Mouse (Mus musculus) adrenal gland, postnatal 14 days (tissue): ENCODE measurements around the gene Man2b2. TPM values are rescaled to one million over a fixed set of nuclear protein-coding genes. Genes with fewer than 3 reads are reported as not detected.

Source experiments
- DNase-seq: peaks from one replicate; pipeline ENCODE4 v3.0.0; 2021; ENCODE audit warnings: mixed read lengths
- long read RNA-seq, 2 experiments: library from polyadenylated mRNA; stranded (forward); transcript quantifications; one replicate each; pipeline ENCODE4 v2.0.0; 2021
- total RNA-seq: library from RNA; stranded (reverse); gene quantifications from 2 replicates; pipeline ENCODE4 v1.2.3, GENCODE M21; 2021

Man2b2 gene
- total RNA-seq, result 39.1 and 41.4 TPM in 2 replicates
- long read RNA-seq, experiment 1, transcript Man2b2-201 (19 exons, 3,330 nt), result major isoform, 35 of 48 reads
- long read RNA-seq, experiment 1, partial matches to known transcripts, result 9 of 48 reads
- long read RNA-seq, experiment 1, other reads (novel, unspliced or antisense), result 4 of 48 reads
- long read RNA-seq, experiment 2, transcript Man2b2-201 (19 exons, 3,330 nt), result major isoform, 18 of 27 reads
- long read RNA-seq, experiment 2, partial matches to known transcripts, result 9 of 27 reads
- long read RNA-seq, experiment 2, other reads (novel, unspliced or antisense), result 0 of 27 reads

DNA sequence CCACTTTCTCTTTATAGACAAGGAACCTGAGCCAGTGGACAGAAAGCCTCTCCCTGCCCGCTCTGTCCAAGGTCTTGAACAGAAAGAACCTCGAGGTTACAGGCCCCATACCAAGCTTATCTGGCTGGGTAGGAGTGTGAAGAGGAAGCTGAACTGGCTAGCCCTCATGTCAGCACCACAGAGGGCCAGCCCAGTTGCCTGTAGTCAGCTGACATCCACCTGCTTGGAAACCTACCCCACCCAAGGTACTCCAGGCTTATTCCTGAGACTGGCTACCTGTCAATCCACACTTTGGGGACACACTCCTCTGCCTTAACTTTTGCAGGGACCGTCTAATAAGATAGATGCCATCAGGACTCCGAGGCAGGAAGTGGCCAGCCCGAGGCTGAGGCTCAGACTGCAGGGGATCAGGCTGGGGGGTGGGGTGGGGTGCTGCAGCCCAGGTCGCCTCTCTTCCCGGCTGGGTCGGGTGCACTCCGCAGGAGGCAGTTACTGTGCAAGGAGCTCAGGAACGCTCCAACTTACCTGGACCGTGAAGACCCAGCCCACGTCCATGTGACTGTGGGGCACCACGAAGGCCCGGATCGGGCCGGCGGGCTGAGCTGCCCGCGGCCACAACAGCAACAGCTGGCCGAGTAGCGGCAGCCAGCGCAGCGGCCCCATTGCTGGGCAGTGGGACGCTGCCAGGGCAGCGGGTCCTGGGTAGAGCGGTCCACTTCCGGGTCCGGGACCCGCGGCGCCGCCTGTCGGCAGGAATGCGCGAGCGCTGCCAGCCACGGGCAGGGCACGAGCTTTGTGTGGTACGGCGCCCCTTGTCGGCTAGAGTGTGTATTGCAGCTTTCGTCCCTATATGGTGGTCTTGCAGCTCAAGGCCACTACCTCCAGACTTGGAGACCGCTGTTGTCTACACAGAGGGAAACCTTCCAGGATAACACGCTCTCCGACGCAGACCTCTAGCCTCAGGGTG, at the start of gene Man2b2:
TSS of gene Man2b2 (minus strand) at position 741 of the 967 bp plus-strand sequence.
- DNase-seq, result peak; percentile 96

DNA sequence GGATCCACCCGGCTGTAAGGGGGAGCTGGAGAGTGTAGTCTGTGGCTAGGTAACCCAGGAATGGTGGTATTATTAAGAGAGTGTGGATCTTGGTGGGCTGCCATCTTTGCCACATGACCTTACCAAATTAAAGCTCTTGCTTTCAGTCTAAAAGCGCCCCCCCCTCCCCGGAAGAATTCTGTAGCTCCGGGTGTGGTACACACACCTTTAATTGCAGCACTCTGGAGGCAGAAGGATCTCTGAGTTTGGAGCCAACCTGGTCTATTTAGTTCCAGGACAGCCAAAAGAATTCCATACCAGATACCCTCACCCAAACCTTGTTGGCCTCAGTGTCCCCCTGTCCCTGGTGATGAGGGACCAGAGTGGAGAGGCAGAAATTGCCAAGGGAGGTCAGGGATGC, 48.3 kb upstream of the Man2b2 start:
- no peak for DNase-seq

DNA sequence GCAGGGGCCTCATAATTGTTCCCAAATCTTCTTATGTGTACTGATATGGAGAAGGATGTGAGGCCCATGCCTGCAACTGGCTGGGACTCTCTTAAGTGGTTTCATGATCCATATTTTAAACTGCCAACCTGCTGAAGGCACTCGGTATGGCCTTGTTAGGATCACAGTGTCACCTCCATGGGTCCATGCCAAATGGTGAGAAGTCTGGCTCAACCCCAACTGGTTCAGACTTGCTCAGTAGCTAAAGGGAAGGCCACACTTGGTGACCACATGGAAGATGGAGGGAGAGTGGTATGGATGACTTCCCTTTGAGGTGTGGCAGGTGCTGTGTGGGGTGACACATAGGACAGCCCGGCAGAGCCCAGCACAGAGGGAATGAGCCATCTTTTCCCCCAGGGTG, 47.2 kb upstream of the Man2b2 start:
- DNase-seq, result no peak

DNA sequence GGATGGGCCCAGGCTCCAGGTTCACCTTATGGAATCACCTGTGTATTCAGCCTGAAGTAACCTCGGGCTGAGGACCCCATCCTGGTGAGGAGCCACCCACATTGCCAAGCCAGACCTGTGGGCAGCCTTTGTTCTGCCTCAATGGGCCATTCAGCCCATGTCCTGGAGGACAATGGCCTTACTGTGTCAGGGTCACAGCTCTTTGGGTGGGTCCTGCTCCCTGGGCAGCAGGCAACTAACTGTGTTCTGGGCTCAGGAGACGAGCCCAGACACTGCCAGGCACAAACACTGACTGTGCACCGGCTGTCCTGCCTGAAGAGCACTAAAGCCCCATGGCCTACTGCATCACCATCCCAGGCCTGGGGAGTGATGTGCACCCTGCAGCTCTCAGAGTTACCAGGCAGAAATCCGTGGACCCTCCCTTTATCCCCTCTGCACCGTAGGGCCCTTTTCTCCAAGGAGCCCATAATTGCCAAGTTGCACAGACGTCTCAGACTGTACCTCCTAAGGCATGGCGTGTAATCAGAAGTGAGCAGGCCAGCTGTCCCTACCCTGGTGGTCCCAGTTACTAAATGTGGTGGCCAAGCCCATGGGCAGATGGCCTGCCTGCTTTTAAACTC, 46.4 kb upstream of the Man2b2 start:
- DNase-seq, result no peak

DNA sequence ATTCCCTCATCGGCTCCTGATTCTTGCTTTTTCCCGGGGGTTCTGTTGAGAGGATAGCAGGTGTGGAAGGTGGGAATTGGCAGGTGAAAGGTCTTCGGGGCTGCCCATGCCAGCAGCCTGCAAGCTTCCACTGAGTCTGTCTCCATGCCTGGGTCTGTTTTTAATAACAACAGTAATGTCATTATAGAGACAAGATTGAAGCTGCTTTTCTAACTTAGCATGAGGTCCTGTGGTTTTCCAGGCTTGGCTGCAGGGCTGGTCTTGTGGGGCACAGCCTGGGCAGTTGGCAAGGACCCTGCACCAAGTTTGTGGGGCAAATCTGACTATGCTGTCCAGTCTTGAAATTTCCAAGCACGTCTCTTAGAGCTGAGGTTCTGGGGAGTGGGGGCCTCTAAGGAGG, 45.5 kb upstream of the Man2b2 start:
- no peak for DNase-seq

DNA sequence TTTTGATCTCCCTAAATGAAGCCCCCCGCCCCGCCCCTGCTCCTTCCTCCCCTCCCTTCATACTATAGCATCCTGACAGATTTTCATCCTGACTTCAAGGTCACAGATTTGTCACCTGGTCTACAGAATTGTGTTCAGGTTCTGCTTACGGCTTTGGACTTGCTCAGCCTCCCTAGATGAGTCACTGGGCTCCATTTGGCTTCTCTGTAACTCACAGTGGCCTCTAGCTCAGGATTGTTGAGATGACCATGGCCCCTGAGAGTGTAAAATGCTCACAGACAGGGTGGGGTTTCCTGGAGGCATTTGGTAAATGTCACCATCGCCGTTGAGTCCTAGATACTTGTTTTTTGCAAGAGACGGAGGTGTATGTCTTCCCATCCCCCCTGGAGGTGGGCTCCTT, 40.5 kb upstream of the Man2b2 start:
- no peak for DNase-seq

DNA sequence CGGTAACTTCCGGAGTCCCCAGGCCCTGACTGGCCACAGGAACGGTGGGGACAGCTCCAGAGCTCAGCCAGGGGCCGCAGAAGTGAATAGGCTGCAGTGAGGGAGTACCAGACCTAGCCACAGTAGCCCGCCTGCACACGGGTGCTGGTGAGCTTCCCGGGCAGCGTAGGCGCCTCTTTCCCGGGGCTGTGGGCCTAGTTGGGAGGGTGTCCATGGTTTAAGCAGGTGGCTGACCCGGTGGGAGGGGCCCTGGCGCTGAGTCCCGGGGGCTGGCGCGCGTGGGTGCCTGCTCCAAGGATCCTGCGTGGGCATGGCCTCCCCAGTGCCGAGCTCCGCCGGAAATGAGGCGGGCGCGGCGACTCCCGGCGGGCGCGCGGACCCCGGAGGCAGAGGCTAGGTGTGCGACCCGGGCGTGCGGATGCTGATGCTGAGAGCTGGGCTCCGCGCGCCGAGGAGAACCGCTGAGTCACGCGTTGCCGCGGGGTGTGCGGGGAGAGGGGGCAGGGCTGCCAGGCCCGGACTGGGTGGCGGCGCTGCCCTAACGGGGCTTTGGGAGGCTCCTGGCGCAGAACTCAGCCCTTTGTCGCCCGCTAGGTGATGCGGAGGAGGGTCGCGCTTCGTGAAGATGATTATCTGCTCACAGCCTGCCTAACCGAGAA, 39.3 kb upstream of the Man2b2 start:
- peak; percentile 56 for DNase-seq

DNA sequence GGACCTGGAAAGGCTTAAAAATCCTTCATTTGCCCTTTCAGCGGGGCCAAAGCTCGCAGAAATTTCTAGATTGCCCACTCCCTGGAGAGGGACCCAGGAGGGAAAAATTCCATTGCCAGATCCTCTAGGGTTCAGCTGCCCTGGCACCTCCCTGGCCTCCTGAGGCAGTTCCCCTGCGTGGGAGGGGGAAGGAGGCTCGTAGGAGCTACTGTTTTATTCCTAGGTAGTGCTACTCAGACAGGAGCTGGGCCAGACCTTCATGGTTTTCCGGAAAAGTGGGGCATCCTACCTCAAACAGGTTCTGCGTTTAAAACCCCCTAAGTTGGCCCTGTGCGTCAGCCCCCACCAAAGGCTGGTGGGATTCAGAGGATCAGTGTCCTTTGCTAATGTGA, 38.7 kb upstream of the Man2b2 start:
- no peak for DNase-seq

DNA sequence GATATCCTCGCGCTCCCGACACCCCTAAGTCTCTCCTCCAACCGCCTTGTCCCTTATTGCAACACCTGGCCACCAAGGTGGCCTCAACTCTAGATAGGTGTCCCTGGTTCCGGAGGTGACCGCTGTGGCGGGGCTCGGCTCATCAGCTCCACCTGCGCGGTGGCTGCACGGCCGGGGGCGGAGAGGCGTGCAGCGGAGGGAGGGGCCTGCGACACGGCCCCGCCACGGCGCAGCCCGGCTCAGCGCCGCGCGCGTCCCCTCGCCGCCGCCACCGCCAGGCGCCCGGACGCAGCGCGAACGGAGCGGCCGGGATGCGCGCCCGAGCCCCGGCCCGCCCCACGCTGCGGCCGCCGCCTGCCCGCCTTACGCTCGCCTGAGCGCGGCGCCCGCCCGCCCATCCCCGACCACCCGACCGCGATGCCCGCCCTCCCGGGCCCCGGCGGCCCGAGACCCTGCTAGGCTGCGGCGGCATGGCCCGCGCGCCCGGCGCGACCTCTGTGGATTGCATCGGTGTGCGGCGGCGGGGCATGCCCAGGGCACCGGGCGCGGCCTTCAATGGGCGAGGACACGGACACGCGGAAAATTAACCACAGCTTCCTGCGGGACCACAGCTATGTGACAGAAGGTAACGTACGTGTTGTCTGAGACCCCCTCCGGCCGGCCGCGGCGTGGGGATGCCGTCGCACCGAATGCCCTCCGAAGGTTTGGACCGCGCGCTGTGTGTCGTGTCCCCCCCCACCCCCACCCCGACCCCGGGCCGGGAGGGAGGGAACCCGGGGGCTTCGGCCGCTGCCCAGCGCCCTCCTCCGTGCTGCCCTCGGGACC, 38.0 kb upstream of the Man2b2 start, which contains the start of gene Ppp2r2c:
TSS of gene Ppp2r2c (plus strand) at position 248 of the 825 bp plus-strand sequence.
- peak; percentile 16 for DNase-seq

DNA sequence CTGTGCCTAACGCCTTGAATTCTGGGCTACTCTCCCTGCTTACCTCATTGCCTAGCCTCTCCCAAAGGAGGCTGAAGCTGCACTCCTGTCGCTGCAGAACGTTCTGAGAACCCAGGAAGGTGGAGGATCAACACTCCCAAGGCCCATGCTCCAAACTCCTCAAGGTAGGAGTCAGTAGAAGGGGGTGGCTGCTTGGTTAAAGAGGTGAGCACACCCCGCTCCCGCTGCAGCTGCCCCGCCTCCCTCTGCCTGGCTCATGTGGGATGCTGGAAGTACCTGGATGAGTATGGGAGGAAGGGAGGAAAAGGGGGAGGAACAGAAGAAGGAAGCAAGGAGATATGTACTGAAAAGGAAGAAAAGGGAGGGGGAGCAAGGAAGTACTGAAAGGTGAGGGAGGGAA, 37.1 kb upstream of the Man2b2 start:
- DNase-seq, result no peak

DNA sequence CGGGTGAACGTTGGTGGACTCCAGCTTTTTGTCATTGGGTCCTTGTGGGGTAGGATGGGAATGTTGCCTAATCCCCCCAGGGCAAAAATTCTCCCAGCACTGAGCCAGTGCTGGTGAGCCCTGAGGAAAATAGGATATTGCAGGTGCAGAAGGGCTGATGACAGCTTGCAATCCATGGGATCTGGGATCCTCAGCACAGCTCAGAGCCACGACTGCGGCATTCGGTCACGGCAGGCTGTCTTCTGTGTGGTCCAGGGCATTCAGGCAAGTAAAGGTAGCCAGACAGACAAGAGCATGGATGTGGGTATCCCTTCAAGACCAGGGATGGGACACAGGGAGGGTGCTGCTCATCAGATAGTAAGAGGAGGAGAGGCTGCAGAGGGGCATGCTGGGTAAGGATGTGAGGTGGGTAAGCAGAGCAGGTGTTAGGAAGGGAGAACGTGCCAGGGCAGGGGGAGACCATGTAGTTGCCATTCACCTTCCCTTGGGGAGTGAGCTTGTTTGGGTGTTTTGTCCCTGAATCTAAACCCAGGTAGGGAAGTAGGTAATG, 36.3 kb upstream of the Man2b2 start:
- DNase-seq, result no peak

DNA sequence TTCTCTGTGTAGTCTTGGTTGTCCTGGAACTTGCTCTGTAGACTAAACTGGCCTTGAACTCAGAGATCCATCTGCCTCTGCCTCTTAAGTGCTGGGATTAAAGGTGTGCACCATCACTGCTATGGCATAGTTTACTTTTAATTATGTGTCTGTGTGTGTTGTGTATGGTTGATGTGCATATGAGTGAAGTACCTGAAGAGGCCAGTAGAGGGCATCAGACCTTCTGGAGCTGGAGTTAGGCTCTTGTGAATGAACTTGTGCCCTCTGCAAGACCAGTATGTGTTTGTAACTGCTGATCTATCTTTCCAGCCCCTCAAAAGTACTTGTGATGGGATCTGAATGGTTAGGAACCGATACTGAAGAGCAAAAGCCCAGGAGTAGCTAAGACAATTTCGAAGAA, 30.6 kb upstream of the Man2b2 start:
- DNase-seq, result no peak

DNA sequence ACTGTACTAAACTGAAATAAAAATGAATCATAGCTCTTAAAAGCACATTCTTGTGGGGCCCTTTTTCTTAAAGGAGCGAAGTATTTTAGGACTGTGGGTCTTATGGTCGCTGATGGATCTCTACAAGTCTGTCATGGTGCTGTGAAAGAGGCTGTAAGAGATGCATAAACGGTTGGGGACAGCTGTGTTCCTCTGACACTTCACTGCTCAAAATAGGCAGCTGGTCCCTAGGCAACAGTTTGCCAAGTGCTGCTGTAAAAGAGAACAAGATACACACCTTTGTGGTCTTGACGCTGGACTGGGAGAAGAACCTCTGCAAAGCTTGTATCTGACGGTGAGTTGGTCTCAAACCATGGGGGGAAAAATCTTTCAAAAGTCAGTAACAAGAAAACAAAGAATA, 27.1 kb upstream of the Man2b2 start:
- DNase-seq, result no peak

DNA sequence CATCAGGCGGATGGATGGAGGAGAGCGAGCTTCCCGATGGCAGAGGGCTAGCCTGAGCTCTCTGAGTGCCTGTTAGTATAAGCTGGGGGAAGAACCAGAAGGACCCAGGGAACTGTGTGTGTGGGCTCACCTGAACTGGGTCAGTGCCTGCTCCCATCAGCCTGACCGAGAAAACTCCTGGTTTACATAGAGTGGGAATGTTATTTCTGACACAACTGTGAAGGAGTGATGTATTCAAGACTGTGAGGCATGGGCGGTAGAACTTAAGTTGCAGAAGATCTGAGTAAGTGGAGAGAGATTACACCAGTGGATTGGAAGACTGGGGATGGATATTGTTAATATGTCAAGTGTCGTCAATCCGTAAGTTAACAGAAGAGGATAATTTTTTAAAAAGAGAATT, 26.1 kb upstream of the Man2b2 start:
- no peak for DNase-seq

DNA sequence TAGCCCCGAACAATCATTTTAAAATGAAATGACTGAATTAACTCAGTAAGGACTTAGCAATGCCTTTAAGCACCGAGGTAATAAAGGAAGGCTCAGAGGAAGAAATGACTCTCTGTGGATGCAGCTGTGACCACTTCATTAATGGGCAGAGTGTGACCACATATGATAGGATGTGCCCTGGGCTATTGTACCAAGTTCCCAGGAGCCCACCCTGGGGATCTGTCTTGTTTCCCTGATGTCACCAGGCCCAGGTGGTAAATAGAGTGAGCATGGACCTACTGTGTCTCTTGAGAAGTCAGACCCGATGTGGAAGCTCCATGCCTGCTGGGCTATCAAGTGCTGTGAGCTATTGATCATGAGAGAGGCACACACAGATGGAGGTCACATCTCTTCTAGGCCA, 24.7 kb upstream of the Man2b2 start:
- no peak for DNase-seq

DNA sequence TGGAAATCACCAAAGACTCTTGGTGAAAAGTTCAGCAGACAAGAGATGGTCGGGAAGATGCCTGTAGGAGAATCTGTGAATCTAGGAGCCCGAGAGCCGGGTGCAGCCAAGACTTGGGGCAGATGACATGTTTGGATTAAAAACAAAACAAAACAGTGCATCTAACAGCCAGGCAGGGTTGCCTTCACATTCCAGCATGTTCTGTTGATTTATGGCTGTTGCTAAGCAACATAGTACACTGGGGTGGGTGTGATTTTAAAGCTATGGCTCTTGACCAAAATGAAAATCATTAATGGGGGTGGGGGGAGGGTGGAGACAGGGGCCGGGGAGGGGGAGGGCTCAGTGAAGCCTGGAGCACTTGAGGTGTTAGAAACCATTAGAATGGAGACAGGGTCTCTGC, 21.1 kb upstream of the Man2b2 start:
- no peak for DNase-seq

DNA sequence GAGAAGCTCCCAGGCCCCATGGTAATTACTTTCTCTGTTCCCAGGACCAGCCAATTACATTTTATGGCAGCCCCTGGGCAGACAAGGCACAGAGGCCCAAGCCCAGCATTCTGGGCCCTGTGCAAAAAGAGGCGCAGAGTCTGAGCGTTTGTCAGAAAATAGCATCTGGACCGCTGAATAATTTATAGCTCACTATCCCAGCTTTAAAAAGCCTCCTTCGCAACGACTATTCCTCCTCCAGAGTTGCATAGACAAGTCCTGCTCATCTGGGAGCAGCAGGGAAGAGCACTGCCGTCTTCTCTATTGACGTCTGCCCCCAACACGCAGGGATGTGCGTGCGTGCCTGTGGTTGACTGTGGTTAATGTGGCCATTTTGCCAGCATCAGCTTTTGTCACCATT, 14.0 kb upstream of the Man2b2 start:
- DNase-seq, result no peak

DNA sequence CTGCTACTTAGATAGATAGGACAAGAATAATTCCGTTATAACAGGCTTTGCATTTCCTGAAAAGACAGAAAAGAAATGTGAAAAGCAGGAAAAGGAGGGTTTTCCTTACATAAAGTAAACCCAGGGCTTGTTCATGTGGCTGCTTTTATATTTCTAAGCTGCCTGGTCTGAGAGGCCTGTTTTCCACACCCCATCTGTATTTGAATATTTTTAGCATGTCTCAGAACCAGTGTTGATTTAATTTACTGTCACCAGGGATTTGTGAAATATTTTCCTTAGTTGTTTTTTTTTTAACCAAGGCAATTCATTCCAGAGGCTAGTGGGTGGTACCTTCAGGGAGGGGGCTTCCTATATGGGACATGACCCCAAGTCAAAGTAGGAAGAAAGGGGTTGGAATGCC, 11.2 kb upstream of the Man2b2 start:
- DNase-seq, result no peak

DNA sequence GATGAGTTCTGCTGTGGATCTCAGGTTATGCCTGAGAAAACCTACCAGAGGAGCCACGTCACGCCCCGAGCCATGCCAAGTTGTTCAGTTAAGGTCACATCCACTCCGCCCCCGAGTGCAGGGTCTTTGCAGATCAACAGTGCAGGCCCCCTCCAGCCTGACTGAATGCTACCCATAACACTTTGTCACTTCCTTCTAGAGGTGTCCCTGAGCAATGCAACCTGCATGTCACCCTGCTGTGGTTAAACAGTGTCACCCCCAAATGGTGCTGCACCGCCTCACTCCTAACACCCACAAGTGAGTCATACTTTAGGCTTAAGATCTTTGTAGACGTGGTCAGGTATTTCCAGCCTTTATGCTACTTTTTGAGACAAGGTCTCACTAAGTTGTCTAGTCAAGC, 9.6 kb upstream of the Man2b2 start:
- no peak for DNase-seq

DNA sequence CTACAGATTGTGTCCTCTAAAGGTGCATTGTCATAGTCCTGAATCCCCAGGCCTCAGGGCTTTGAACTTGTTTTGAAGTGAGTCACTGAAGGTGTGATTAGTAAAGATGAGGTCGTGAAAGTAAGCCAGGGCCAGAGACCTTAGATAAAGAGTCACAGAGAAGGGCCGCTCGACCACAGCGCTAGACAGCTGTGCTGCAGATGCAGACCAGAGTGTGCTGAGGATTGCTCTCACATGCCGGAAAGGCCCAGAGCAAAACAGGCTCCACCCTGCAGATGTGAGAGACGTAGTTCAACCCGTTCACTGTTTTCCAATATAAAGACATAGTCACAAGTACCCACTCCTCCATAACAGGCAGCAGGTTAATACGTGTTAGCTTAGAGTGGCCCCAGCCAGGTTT, 9.1 kb upstream of the Man2b2 start:
- DNase-seq, result no peak

DNA sequence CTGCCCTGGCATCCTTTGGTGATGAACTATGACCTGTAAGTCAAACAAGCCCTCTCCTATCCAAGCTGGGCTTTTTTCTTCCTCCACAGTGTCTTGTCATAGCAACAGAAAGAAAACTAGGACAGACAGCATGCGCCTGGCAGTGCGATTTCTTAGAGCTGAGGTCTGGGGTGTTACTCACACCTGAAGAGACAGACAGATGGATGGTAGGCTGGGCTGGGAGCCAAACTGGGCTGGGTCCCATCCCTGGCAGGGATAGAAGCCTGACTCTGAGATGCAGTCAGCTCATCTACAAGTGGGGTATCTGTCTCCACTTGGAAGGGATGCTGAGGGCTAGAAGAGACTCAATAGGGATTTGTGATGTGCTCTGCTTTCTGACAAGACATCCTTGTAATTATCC, 8.6 kb upstream of the Man2b2 start:
- DNase-seq, result no peak
